Mouse (Mus musculus) thymus, adult 18-20 months (tissue): ENCODE measurements around the gene Olfr30.
"Not testable (repeated sequence)": the region's sequence is repeated elsewhere in the genome, so short reads cannot be mapped to it uniquely, and the experiment has no call there.

ENCODE experiments used
- DNase-seq, 2 experiments: peaks; one replicate each; pipeline ENCODE4 v3.0.0; 2022; ENCODE audit warnings: mixed read lengths in 2 of 2

The Olfr30 gene

DNA sequence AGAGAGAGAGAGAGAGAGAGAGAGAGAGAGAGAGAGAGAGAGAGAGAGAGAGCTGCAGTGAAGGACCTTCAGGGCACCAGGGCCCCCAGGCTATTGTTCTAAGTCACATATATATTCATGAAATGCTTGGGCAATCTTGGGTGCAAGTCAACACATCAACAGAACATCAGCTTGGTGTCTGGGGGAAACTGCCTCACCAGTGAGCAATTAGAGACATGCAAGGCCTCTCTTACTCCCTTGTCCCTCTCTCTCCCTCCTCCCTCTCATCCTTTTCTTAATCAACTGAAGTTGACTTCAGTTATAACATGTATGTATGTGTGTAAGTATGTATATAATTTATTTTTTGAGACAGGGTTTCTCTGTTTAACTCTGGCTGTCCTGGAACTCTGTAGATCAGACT is at the start of gene Olfr30:
Gene Olfr30, minus strand, starts transcription at position 101 of the 400 bp plus-strand sequence.
- no peak for DNase-seq

DNA sequence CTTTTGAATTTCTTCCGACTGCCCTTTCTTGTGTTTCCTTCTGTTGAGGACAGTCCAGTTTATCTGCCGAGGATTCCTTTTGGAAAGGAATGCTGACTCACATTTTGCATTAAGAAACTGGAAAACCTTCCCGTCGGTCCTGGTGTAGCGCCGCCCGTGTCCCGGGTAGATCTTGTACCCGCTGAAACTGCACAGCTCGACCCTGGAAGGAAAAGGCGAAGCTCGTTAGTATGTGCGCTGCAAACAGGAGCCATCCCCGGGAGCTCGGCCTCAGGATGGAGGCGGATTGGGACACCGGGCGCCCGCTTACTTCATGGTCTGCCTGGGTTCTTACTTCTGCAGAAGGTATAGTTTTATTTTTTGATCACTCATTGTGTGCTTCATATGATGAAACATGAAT is 47.0 kb upstream of the Olfr30 start:
- DNase-seq, result not testable (repeated sequence)

DNA sequence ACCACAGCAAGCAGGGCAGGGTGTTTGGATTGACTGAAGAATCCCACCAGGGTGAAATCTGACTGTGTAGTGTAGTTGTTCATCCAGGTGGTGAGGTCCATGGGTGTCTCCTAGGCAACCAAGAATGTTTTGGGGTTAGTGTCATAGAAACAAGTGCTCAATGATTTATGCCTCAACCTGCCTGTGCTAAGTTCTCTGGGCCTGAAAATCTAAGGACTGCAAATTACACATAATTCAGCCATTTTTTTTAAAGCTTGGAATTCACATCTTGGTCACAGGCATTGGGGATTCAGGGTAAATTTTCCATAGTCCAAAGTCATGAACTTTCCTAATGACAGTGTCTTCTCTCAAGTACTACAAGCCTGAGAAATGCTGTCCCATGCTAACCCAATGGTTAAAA is 40.4 kb upstream of the Olfr30 start, which contains the start of gene Olfr331:
Gene Olfr331, minus strand, starts transcription at position 101 of the 400 bp plus-strand sequence.
- not testable (repeated sequence) for DNase-seq

DNA sequence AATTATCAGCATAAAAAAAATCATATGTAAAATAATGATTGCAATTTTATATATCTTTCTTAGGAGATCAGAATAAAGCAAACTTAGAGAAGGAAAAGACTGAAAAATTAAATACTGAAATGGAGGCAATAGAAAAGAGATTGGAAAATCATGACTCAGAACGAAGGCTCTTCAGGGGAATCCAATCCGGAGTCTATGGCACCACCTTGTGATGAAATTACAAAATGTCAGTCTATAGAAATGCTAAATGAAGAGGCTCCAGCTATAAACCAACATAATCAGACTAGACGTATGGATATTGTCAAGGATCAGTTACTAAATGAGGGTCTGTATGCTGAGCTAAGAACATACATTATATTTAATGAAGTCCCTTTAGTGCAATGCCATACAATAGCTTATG is 37.2 kb upstream of the Olfr30 start:
- DNase-seq, result no peak

DNA sequence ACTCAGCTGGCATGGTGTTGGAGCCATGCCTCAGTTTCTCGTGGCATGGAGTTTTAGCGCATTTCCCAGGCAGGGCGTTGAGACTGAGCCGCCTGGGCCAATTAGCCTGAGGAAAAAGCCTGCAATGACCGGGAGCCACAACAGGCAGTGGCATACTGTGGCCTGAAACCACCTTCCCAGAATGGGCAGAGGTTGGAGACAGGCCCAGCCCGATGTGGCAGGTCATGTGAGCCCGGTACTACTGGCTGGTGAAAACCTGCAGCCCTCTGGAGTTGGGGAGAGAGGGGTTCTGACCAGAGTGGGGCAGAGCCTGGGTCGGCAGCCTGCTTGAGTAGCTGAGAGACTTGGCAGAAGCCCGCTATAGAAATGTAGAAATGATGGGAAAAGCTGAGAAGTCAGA is 36.7 kb upstream of the Olfr30 start:
- no peak for DNase-seq

DNA sequence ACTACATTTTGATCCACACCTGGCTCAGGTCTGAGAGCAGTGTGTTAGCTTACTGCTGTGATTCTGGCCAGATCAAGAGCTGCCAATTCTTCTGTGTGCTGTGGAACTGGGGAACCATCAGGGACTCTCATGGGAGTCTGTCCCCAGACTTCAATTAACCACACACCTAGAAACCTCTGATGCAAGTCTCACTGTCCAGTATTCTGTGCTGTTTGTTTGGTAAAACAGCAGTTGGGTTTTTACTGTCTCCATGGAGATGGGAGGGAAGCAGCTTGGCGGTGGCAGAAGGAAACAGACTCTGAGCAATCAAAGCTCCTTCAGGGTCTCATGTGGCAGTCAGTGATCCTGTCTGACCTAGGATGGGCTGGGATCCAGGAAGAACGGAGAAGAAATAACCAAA is 30.4 kb upstream of the Olfr30 start, which contains the start of gene Olfr332:
Gene Olfr332, minus strand, starts transcription at position 101 of the 400 bp plus-strand sequence.
- DNase-seq, result no peak

DNA sequence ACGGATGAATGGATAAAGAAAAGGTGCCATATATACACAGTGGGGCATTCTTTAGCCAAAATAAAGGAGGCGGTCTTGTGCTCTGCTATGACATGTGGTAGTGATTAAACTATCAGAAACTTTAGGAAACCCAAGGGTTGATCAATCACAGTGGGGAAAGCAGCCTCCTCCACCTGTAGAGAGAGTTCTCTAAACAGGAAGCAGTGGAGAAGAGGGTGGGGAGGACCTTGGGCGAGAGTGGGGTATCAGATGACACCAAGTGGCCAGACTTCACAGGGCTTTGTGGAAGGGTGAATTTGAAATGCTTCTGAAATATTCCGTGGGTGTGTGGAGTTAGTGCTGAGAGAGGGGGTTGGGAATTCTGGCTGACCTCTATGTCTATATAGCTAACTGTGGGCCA is 8.5 kb downstream of the Olfr30 start:
- no peak for DNase-seq

DNA sequence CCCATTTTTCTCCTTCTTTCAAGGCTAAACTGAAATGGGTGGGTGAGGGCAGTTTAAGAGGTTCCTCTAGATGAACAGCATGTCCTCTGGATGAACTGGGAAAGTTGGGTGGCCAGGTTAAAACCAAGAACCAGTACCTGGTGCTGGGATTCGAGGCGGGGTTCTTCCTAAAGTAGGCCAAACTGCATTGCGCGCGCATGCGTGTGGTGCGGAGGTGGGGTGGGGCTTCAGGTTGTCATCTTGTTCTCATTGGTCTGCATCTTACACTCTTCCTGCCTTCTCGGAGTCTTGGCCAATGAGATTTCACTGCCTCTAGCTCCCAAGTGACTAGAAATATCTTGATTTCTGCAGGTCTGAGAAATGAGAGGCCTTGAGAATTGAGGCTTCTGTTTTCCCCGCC is 9.3 kb downstream of the Olfr30 start, which contains the start of gene Lypd9:
Gene Lypd9, minus strand, starts transcription at position 165 of the 400 bp plus-strand sequence.
- no peak for DNase-seq

DNA sequence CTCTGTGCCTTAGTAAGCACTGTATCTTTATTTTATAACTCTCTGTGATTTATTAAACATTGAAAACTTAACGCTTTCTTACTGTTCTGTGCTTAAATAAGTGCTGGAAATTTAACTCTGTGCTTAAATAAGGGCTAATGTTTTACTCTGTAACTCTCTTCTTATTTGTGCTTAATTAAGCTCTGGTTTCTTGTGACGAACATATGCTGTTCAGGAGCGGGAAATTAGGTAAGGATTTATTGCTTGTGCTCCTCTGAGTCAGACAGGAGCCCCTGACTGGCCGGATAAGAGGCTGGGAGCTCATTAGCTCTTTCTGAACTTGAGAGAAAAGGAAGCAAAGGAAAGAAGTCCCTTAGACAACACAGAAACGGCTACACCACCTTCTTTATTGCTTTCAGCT is 24.2 kb downstream of the Olfr30 start:
- DNase-seq, result no peak

DNA sequence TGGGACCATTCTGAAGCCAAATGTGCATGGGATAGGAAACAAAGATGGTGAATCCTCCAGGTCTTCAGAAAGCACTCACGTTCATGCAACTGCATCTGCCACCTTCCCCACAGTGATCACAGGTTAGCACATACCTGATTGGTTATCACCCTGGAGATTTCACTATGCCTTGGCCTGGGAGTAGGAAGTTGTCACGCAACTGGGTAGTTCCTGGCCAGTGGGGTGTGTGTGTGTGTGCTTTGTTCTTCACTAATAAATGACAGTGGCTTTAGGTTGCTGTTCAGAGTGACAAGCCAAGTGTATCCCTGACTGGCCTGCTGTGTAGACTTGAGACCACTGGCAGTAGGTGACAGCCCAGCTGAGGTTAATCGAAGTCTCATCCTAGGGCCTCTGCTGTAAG is 29.8 kb downstream of the Olfr30 start, which contains the start of gene Gm12253:
Gene Gm12253, plus strand, starts transcription at position 301 of the 400 bp plus-strand sequence.
- DNase-seq, result no peak

DNA sequence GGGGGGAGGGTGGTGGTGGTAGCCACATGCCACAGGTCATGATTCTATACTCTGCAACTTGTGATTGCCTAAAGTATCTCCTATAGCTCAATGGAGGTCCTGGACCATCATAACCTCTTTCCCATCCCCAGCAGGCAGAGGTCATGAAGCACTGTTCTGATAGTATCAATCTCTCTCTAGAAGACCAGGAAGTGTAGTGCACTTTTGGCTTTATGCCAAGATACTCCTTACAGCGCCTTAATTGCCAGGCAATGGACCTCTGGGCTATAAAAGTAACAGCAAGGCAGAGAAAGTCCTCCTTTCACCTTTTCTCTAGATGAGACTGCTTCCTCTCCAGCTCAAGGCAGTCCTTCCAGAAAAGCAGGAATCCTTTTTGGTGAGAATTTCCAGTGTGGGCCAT is 41.3 kb downstream of the Olfr30 start, which contains the start of gene 1810065E05Rik:
Gene 1810065E05Rik, plus strand, starts transcription at position 297 of the 400 bp plus-strand sequence.
- DNase-seq, result no peak

DNA sequence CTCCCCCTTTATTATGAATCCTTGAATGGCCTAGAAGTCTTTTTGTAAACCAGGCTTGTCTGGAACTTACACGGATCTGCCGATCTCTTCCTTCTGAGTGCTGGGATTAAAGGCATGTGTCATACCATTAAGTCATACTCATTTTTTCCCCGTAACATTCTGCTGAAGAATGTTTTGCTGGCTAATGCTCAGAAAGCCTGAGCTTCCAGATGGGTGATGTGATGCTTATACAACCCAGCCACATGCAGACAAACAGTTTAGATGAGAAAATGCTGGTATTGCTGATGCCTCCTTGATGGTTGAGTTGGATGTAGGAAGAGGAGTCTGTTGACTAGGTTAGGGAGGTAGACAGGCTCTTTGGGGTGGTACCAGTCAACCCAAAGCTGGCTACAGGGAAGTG is 43.7 kb downstream of the Olfr30 start:
- no peak for DNase-seq

DNA sequence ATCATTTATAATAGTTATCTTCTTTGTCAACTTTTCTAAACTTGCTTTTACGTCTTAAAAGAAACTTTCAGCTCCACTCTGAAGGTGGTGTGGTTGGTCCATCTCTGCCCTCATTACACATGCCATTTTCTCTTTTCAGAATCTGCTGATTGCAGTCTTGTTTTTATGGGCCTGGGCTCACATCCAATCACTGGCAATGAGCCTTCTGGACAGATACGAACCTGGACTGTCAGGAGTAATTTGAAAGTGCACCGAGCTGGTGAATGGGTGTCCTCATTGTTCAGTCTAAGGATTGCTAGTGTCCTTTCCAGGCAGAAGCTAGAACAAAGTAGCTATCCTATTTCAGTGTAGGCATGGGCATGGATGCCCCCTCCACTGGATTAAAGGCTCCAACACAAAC is 54.0 kb downstream of the Olfr30 start:
- DNase-seq, result no peak
